Mouse (Mus musculus): ENCODE results near the gene Guk1.

The Guk1 gene

DNA sequence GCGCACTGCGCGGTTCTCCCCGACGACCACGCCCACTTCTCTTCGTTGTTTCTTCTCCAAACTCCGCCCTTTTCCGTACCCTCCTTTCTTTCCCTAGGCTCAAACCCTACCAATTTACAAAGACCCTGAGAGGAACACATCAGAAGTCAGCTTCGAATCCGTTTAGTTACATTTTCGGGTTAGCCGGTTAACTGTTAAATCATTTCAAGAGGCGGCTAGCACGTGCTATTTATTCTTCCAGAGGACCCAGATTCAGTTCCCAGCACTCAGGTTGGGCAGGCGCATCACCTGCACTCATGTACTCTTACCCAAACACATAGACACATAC, at the start of gene Guk1:
Gene Guk1 (minus strand): TSS at position 154 of the 328 bp plus-strand sequence.
- no peak for DNase-seq (ENCODE audit: low spot score in 2 of 2)

GRCm38 (mm10) chr11:59239796-59240195, 47.8 kb upstream of the Guk1 start:
- no peak for DNase-seq (ENCODE audit: low spot score in 2 of 2)

- no peak for DNase-seq (ENCODE audit: low spot score in 2 of 2)
Measured at GRCm38 (mm10) chr11:59239428-59239785, 47.4 kb upstream of the Guk1 start.

GRCm38 (mm10) chr11:59238525-59239427, 46.8 kb upstream of the Guk1 start:
- DNase-seq (ENCODE audit: low spot score in 2 of 2) = peak in 1 of 2 experiments; percentile 14

DNA sequence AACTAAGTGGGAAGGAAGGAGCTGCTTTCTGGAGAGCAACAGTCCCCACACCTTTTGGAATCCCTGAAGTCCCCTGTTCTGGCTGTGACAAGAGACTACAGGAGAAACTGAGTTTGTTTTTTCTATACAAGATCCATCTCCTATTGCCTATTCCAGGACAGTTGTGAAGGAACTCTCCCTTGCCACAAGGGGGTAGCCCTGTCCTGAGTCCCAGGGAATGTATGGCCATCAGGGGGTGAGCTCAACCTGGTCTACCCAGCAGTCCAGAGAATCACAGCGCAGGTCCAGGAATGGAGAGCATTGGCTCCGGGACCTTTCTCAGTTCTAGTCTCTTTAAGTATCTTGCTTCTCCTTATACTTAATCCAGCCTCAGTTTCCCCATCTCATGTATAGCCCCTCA, 40.8 kb upstream of the Guk1 start:
- DNase-seq (ENCODE audit: low spot score in 2 of 2) = no peak

DNA sequence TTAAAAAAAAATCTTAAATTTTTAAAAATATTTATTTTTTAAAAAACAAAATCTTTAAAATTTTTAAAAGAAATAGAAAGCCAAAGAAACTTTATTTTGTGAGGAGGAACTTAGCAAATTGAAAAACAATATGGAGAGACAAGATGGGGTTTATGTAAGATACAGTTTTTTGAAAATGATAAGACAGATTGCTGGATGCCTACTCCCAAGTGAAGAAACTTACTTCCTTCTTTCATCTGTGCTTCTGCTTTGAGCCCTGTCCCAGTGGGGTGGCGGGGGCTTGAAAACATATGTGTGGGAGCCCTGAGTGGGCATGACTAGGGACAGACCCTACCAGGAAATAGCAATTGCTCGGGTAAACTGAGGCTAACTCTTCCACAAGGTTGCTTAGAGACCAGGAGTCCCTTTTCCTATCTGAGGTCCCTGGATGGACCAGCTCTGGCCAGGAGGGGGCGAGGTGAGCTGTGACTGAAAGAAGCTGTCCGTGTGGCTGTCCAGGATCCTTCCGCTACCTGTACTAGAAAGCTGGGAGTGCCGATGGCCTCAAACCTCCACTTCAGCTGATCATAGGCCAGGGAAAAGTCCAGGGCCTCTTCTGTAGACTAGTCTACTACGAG, 38.2 kb upstream of the Guk1 start:
- DNase-seq (ENCODE audit: low spot score in 2 of 2) = peak; percentile 21 to 47

DNA sequence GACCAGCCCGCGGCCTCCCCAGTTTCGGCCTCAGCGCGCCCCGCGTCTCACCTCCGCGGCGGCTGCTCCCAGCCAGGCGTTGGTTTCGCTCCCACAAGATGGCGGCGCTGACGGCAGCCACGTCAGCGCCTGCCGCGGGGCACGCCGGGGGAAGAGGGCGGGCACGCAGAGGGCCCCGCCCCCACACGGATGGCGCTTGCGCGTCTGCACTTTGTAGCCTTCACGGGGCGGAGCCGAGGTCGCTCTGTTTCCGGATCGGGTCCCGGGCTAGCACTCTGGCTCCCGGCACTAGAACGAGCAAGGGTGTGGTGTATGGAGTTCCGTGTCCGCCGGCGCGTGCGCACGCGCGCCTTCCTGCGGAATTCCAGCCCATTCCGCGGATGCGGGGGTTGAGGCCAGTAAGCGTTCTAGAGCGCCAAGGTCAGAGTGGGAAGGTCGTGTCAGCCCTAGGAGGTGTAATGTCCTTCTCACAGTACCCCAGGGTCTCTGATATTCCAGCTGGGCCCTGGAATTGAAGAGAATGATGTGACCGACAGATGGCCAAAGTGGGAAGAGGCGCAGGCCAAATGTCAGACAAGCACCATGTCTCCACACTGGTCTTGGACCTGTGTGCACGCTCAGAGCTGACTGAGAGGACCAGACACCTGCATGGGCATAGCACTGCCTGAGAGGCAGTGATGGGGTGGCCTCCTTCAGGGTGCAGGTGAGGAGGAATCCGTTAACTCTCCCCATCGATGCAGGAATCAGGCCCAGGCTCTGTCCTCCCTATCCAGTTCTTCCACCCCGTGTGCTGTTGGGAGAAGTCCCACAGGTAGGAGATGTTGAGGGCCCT, 36.3 kb upstream of the Guk1 start, which contains the start of gene Arf1:
Gene Arf1 (minus strand): TSS at position 149 of the 832 bp plus-strand sequence.
- peak; percentile 93 to 98 for DNase-seq (ENCODE audit: low spot score in 2 of 2)

DNA sequence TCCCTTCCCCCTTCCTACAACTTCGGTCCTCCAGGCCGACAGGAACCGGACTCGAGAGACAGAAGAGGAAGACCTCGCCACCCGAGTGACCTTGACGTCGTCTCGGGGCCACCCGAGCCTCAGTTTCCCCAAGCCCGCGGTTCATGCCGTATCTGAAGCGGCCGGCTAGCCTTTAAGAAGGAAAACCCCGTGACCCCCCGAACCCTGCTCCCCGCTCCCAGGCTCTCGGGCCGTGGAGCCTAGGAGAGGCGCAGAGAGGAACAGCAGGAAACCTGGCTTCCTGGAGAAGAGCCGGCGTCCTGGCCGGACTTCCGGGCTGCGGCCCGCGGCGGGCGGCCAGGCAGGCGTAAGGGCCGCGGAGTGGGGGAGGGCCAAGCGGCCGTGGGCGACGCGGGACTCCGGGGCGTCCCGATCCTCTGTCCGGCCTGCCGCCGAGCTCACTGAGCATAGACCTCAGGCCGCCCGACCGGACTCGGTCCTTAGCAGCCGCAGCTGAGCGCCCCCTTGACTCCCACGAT, 35.7 kb upstream of the Guk1 start:
- peak in 1 of 2 experiments; percentile 26 for DNase-seq (ENCODE audit: low spot score in 2 of 2)

GRCm38 (mm10) chr11:59226787-59227603, 35.0 kb upstream of the Guk1 start:
- no peak for DNase-seq (ENCODE audit: low spot score in 2 of 2)

DNA sequence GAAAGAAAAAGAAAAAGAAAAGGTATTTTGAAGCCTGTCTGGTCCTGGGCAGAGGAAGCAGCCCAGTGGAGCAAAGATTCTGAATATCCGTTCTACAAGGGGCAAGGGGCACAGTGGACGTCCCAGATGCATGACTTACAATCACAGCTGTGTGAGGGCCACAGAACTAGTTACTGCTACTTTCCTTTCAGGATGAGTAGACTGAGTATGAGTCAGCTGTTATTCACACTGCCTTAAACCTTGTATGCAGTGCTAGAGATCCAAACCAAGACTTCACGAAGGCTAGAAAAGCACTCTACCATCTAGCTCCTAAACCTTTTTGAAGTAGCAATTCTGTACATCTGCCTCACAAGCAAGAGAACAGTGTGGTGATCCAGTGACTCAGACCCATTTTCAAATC, 34.2 kb upstream of the Guk1 start:
- no peak for DNase-seq (ENCODE audit: low spot score in 2 of 2)

DNA sequence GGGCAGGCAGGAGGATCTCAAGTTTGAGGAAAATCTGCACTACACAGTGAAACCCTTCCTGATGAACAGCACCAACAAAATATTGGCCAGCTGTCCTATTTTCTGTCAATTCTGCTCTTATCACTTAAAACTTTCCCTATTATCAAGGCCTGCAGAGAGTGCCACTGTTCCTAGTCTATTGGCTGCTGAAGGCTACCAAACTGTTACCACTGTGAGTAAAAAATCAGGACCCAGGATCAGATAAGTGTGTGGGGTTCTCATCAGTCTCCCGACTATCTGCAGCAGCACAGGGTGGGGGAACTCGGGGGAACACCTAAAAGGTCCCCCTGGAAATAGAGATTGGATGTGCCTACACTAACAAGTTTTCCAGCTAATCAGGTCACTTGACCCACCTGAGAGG, 33.2 kb upstream of the Guk1 start:
- DNase-seq (ENCODE audit: low spot score in 2 of 2) = no peak

DNA sequence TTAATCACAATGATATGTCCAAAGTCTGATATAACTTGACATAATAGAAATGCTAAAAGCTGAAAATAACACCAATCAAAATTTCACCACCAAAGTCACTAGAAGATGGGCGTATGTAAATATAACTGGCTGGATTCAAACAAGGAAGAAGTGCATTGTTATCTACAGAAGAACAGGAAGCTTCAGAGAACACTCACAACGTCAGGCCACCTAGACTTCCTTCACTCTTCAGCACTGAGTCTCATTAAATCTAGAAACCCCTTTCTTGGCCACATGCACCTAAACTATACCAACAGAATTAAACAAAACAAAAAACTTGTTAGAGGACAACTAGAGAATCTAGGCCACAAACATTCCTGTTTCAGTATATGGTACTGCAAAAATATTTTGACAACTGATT, 32.5 kb upstream of the Guk1 start:
- no peak for DNase-seq (ENCODE audit: low spot score in 2 of 2)

- DNase-seq (ENCODE audit: low spot score in 2 of 2) = no peak
Measured at GRCm38 (mm10) chr11:59224025-59224424, 32.0 kb upstream of the Guk1 start.

- no peak for DNase-seq (ENCODE audit: low spot score in 2 of 2)
Measured at GRCm38 (mm10) chr11:59222306-59222705, 30.3 kb upstream of the Guk1 start.

- DNase-seq (ENCODE audit: low spot score in 2 of 2) = no peak
Measured at GRCm38 (mm10) chr11:59221604-59222003, 29.6 kb upstream of the Guk1 start.

DNA sequence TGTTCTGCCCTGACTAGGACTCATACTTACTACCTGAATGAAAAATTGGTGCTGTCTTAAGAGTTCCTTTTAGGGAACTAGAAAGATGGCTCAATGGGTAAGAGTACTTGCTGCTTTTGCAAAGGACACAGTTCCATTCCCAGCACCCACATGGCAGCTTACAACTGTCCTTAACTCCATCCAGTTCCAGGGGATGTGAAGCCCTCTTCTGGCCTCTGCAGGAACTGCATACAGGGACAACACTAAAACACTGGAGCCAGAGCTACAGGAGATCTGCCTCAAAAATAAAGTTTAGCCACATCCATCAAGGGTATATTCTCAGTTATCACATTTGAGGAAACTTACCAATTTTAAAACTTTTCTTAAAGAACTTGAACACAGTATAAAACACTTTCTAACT, 27.1 kb upstream of the Guk1 start:
- peak in 1 of 2 experiments; percentile 41 for DNase-seq (ENCODE audit: low spot score in 2 of 2)

GRCm38 (mm10) chr11:59218389-59218998, 26.5 kb upstream of the Guk1 start:
- no peak for DNase-seq (ENCODE audit: low spot score in 2 of 2)

- no peak for DNase-seq (ENCODE audit: low spot score in 2 of 2)
Measured at GRCm38 (mm10) chr11:59216955-59217354, 24.9 kb upstream of the Guk1 start.

DNA sequence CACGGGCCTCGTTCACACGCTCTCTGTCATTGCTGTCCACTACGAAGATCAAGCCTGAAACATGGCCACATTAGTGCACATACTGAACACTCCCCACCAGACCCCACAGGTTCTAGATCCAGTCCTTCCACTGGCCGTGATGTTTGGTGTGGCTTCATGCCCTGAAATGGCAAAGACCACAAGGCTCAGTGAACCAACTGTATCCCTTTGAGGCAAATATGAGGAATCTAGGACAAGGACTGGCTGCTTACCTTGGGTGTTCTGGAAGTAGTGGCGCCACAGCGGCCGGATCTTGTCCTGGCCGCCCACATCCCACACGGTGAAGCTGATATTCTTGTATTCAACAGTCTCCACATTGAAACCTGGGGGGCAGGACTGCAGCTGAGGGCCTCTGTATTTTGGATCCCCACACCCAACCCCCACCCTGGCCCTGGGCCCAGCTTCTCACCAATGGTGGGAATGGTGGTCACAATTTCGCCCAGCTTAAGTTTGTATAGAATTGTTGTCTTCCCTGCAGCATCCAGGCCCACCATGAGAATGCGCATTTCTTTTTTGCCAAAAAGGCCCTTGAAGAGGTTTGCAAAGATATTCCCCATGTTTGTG, 21.0 kb upstream of the Guk1 start:
- no peak for DNase-seq (ENCODE audit: low spot score in 2 of 2)

DNA sequence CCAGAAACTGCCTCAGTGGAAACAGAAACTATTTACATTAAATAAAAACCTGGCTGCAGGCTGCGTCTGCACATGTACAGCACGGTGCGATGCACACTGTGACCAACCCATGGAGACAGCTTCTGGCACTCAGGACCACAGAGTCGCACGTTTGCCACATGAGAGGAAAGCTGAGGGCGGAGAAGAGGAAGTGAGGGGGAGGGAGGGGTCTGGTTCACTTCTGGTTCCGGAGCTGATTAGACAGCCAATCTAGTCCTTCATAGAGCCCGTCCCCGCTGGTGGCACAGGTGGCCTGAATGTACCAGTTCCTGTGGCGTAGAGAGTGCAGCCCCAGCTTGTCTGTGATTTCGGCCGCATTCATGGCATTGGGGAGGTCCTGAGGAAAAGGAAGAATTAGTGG, 20.3 kb upstream of the Guk1 start:
- peak in 1 of 2 experiments; percentile 10 for DNase-seq (ENCODE audit: low spot score in 2 of 2)
